Mouse (Mus musculus): Measurements from ENCODE around the gene Ass1.

The Ass1 gene

GRCm38 (mm10) chr2:31458989-31459936 lies 10.7 kb upstream of the Ass1 start:
- DNase-seq (ENCODE audit: low spot score): no peak

DNA sequence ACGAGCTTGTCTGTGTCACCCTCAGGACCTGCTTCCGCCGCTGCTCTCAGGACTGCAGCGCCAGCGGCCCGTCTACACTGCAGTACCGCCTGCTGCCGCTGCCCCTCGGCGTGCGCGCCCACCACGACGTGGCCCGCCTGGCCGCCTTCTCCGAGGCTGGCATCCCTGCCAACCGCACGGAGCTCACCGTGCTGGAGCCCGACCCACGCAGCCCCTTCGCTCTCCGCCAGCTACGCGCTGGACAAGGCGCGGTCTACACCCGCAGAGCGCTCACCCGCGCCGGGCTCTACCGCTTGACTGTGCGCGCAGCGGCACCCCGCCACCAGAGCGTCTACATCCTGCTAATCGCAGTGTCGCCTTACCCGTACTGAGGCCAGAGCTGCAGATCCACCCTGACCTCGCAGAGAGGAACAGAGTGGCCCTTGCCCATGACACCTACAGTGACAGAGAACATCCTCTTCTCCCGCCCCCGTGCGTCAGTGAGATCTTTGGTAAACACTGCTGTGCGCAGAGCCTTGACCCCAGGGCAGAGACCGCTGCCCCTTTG lies 9.9 kb upstream of the Ass1 start:
- no peak for DNase-seq (ENCODE audit: low spot score)

- no peak for DNase-seq (ENCODE audit: low spot score)
These were observed 9.1 kb upstream of the Ass1 start for GRCm38 (mm10) chr2:31460920-31461319.

- DNase-seq (ENCODE audit: low spot score): no peak
These were observed 8.0 kb upstream of the Ass1 start for GRCm38 (mm10) chr2:31462051-31462450.

GRCm38 (mm10) chr2:31463253-31463652 lies 6.8 kb upstream of the Ass1 start:
- no peak for DNase-seq (ENCODE audit: low spot score)

- no peak for DNase-seq (ENCODE audit: low spot score)
These were observed 6.1 kb upstream of the Ass1 start for GRCm38 (mm10) chr2:31463696-31464528.

DNA sequence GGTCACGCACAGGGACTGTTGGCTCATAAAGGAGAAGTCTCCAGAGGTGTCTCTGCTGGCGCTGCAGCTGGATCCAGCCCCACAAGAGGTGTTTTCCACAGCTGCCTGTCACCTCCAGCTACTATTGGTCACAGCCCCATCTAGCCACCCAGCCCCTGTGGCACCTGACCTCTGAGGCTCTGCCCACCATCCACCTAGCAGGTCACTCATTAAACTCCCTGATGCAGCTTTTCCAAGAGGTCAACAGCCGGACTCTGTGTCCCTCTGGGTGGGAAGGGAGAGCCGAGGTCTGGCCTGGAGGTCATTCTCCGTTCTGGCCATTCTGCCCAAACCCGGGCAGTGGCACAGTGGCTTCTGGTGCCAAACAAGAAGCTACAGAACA lies 5.5 kb upstream of the Ass1 start:
- no peak for DNase-seq (ENCODE audit: low spot score)

- DNase-seq (ENCODE audit: low spot score): no peak
These were observed 2.5 kb upstream of the Ass1 start for GRCm38 (mm10) chr2:31467457-31467856.

DNA sequence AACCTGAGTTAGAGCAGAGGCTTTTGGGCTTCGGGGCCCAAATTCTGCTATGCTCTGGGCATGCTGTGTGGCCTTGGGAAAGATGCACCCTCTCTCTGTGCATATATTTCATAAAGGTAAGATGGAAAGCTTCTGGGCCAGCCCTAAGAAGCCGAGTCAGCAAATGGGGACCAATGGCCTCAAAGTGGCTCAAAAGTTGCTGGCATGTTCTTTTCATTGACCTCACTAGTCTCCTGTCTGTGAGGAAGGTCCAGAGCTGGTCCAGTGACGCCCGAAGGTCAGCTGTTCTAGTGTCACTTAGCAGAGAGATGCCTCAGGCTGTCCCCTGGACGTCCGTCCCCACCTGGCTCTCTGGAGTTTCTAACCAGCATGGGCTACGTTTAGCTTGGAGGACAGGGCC lies 1.1 kb upstream of the Ass1 start:
- no peak for DNase-seq (ENCODE audit: low spot score)

DNA sequence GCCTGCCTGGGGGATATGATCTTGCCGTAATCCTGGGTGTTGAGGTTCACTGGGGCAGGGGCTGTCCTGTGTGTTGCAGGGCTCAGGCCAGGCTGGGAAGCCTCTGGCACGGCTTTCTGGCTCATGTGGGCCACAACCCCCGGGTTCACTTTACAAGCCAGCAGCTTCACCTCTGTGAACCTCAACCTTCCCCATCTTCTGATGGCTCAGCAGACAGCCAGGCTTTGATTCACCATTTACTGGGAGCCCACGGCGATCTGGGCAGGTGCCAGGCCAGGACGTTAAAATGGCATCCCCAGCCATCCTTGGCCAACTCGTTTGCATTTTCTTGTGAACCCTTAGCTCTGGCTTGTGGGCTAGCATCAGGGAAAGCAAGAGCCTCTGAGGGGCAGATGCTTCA lies 527 bp upstream of the Ass1 start:
- no peak for DNase-seq (ENCODE audit: low spot score)

GRCm38 (mm10) chr2:31470683-31471385 lies 827 bp downstream of the Ass1 start:
- no peak for DNase-seq (ENCODE audit: low spot score)

- DNase-seq (ENCODE audit: low spot score): no peak
These were observed 1.6 kb downstream of the Ass1 start for GRCm38 (mm10) chr2:31471611-31472010.

DNA sequence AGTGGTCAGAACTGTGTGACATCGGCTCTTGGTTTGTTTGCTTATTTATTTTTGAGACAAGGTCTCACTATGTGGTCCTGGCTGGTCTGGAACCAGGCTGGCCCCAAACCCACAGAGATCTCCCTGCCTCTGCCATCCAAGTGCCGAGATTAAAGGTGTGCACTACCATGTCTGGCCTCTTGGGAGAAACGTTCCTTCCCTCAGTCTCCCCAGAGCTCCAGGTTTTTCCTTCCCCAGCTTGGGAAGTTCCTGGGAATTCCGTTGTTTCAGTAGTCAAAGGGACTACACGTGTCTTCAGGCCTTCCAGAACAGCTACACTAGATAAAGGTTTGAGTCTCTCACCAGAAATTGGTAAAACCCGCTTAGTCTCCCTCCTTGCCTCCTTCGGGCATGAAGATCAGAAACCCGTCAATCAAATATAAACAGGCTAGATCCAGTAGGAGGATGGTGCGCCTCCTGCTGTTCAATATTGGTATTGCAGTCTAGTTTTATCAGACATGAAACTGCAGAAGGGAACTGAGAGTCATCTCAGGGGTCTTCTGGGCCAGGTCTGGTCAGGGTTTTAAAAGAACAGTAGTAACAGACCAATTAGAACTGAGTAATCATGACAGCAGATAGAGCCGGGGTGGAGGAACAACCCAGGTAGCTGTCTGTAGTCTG lies 2.5 kb downstream of the Ass1 start:
- DNase-seq (ENCODE audit: low spot score): peak; percentile 57

DNA sequence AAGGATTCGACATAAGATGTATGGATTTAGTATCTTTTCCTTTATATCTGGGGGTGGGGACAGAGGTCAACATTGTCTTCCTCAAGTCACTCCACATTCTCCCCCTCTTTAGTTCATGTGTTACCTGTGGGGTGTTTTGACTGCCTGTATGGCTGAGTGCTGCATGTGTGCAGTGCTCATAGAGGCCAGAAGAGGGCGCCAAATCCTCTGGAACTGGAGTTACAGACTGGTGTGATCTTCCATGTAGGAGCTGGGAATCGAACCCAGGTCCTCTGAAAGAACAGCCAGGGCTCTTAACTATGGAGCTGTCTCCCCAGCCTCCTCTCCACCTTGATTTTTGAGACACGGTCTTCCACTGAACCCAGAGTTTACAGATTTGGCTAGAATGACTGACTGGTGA lies 3.9 kb downstream of the Ass1 start:
- DNase-seq (ENCODE audit: low spot score): no peak

DNA sequence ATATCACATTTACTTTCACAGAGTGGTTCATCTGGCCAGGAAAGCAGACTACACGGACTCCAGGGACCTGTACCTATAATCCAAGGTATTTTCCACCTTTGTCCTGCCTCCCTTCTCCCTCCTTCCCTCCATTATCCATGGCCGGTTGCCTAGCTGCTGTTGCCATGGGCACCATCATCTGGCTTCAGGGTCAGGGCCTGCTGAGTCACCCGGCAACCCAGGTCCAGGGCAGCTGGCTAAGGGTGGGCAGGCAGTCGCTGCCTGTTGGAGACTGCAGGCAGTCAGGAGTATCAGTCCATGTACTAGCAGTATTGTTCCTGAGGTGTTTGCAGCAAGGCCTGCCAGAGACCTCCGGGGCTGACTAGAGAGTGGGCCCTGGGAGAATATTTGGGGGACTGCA lies 4.7 kb downstream of the Ass1 start:
- no peak for DNase-seq (ENCODE audit: low spot score)

GRCm38 (mm10) chr2:31476107-31476820 lies 6.3 kb downstream of the Ass1 start:
- DNase-seq (ENCODE audit: low spot score): no peak

- no peak for DNase-seq (ENCODE audit: low spot score)
These were observed 7.5 kb downstream of the Ass1 start for GRCm38 (mm10) chr2:31477234-31478161.

DNA sequence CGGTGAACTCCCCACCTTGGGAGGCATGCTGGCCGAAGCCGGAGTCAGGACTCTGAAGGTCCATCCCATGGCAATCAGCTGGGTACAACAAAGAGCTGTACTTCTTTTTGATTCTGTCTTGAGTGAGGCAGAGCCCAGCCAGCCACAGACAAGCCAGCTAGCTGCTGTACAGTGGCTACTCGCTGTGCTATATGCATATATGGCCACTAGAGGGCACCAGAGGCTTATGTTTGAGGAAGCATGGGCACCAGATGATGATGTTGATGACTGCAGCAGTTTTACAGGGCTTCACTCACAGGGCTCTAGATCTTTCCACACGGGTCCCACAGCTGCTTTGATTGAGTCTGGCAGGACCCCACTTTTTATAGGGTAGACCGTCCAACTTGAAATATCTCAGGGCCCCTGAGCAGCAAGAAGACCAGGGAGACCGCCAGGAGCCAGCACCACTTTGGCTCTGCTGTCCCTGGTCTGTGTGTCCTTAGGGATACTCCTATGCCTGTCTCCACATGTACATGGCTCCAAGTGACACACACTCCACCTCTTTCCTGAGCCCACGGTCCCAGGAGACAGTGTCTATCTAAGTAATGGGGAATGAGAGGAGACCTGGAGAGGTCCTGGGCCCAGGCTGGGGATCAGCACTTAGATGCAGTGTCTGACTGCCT lies 13.0 kb downstream of the Ass1 start:
- peak; percentile 82 for DNase-seq (ENCODE audit: low spot score)

DNA sequence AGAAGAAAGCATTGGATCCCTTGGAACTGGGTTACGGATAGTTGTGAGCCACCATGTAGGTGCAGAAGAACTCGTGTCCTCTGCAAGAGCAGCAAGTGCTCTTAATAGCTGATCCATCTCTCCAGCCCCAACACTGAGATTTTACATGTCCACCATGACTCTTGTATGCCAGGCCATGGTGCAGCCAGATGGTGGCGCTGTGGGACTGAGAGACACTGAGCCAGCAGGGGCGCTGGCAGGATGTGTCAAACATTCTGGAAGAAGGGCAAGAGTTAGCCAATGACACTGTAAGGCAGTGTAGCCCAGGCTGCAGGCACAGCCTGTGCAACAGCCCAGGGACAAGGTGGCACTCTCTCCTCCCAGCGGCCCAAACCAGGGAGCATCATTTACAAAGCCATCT lies 14.2 kb downstream of the Ass1 start:
- DNase-seq (ENCODE audit: low spot score): peak; percentile 66
